Mouse (Mus musculus): ENCODE results near the gene Fam206a. TPM values are rescaled to one million over a fixed set of nuclear protein-coding genes. Genes with fewer than 3 reads are reported as not detected.

Gene Fam206a
- polyA plus RNA-seq, 1 experiment from 2014 or later: 14.0 TPM

GRCm38 (mm10) chr4:56809050-56809449, 6.9 kb downstream of the Fam206a start:
- Histone ChIP-seq H3K27ac (ENCODE audit: low read length) (no peak overlapping the region), H3K36me3 (ENCODE audit: control insufficient read depth, insufficient read depth, low read length) (peaks cover 17% of the 10 kb centered on the region), H3K4me1 (ENCODE audit: control insufficient read depth, insufficient read depth, low read length) (peaks cover 5% of the 10 kb centered on the region), H3K9ac (ENCODE audit: low read depth, low read length) (no peak overlapping the region), H3K27me3 (ENCODE audit: control insufficient read depth, insufficient read depth, low read depth, low read length) (no peaks in the 10 kb centered on the region), H3K4me2 (ENCODE audit: low read length) (no peak overlapping the region), H3K4me3 (ENCODE audit: low read depth, low read length) (no peak overlapping the region), H3K9me3 (replicated peaks; ENCODE audit: control insufficient read depth, low read length, poor library complexity, severe bottlenecking) (no peaks in the 10 kb centered on the region)
- ATAC-seq: no peak
- 76% methylated on average over 4 of the region's 4 CpGs for whole genome bisulfite sequencing

- H3K4me2 ChIP-seq (ENCODE audit: low read length): no peak overlapping the region
- H3K9me3 ChIP-seq (replicated peaks; ENCODE audit: control insufficient read depth, low read length, poor library complexity, severe bottlenecking): no peaks in the 10 kb centered on the region
- ATAC-seq: no peak
- no peak overlapping the region for H3K9ac ChIP-seq (ENCODE audit: low read depth, low read length)
- 61% methylated on average over 3 of the region's 3 CpGs for WGBS
- no peaks in the 10 kb centered on the region for H3K4me1 ChIP-seq (ENCODE audit: control insufficient read depth, insufficient read depth, low read length)
- H3K27me3 ChIP-seq (ENCODE audit: control insufficient read depth, insufficient read depth, low read depth, low read length): no peaks in the 10 kb centered on the region
- no peak overlapping the region for H3K4me3 ChIP-seq (ENCODE audit: low read depth, low read length)
- peaks cover 16% of the 10 kb centered on the region for H3K36me3 ChIP-seq (ENCODE audit: control insufficient read depth, insufficient read depth, low read length)
- H3K27ac ChIP-seq (ENCODE audit: low read length): no peak overlapping the region
These were observed 9.5 kb downstream of the Fam206a start for GRCm38 (mm10) chr4:56811642-56812041.

GRCm38 (mm10) chr4:56812096-56812495, 10.0 kb downstream of the Fam206a start:
- Histone ChIP-seq H3K9ac (ENCODE audit: low read depth, low read length) (no peak overlapping the region), H3K27ac (ENCODE audit: low read length) (no peak overlapping the region), H3K36me3 (ENCODE audit: control insufficient read depth, insufficient read depth, low read length) (peaks cover 14% of the 10 kb centered on the region), H3K4me2 (ENCODE audit: low read length) (no peak overlapping the region), H3K27me3 (ENCODE audit: control insufficient read depth, insufficient read depth, low read depth, low read length) (no peaks in the 10 kb centered on the region), H3K4me1 (ENCODE audit: control insufficient read depth, insufficient read depth, low read length) (no peaks in the 10 kb centered on the region), H3K4me3 (ENCODE audit: low read depth, low read length) (no peak overlapping the region), H3K9me3 (replicated peaks; ENCODE audit: control insufficient read depth, low read length, poor library complexity, severe bottlenecking) (no peaks in the 10 kb centered on the region)
- WGBS: 81% methylated on average over 4 of the region's 4 CpGs
- ATAC-seq: no peak

- Histone ChIP-seq H3K4me3 (ENCODE audit: low read depth, low read length) (no peak overlapping the region), H3K4me2 (ENCODE audit: low read length) (no peak overlapping the region)
- WGBS: 94% methylated on average over 8 of the region's 8 CpGs
These were observed 13.0 kb downstream of the Fam206a start for GRCm38 (mm10) chr4:56815131-56815530.

GRCm38 (mm10) chr4:56820017-56820550, 17.9 kb downstream of the Fam206a start:
- ATAC-seq: no peak
- Histone ChIP-seq H3K9ac (ENCODE audit: low read depth, low read length) (no peak overlapping the region), H3K4me3 (ENCODE audit: low read depth, low read length) (no peak overlapping the region), H3K4me1 (ENCODE audit: control insufficient read depth, insufficient read depth, low read length) (no peaks in the 10 kb centered on the region), H3K4me2 (ENCODE audit: low read length) (no peak overlapping the region), H3K27ac (ENCODE audit: low read length) (no peak overlapping the region), H3K9me3 (replicated peaks; ENCODE audit: control insufficient read depth, low read length, poor library complexity, severe bottlenecking) (no peaks in the 10 kb centered on the region), H3K27me3 (ENCODE audit: control insufficient read depth, insufficient read depth, low read depth, low read length) (no peaks in the 10 kb centered on the region), H3K36me3 (ENCODE audit: control insufficient read depth, insufficient read depth, low read length) (0 out of 2 replicates have a peak, but pooled peaks cover 3% of the 10 kb centered on the region)

More at GRCm38 (mm10) chr4:56815131-56815530, 13.0 kb downstream of the Fam206a start:
- no peaks in the 10 kb centered on the region for H3K27me3 ChIP-seq (ENCODE audit: control insufficient read depth, insufficient read depth, low read depth, low read length)
- H3K9me3 ChIP-seq (replicated peaks; ENCODE audit: control insufficient read depth, low read length, poor library complexity, severe bottlenecking): no peaks in the 10 kb centered on the region
- H3K9ac ChIP-seq (ENCODE audit: low read depth, low read length): no peak overlapping the region
- H3K36me3 ChIP-seq (ENCODE audit: control insufficient read depth, insufficient read depth, low read length): peaks cover 10% of the 10 kb centered on the region
- ATAC-seq: no peak
- no peaks in the 10 kb centered on the region for H3K4me1 ChIP-seq (ENCODE audit: control insufficient read depth, insufficient read depth, low read length)
- H3K27ac ChIP-seq (ENCODE audit: low read length): no peak overlapping the region

GRCm38 (mm10) chr4:56824231-56824630, 22.1 kb downstream of the Fam206a start:
- no peak overlapping the region for H3K4me3 ChIP-seq (ENCODE audit: low read depth, low read length)
- no peaks in the 10 kb centered on the region for H3K9me3 ChIP-seq (replicated peaks; ENCODE audit: control insufficient read depth, low read length, poor library complexity, severe bottlenecking)
- H3K36me3 ChIP-seq (ENCODE audit: control insufficient read depth, insufficient read depth, low read length): peaks cover 11% of the 10 kb centered on the region
- no peaks in the 10 kb centered on the region for H3K4me1 ChIP-seq (ENCODE audit: control insufficient read depth, insufficient read depth, low read length)
- 94% methylated on average over 9 of the region's 9 CpGs for WGBS
- H3K9ac ChIP-seq (ENCODE audit: low read depth, low read length): no peak overlapping the region
- no peak for ATAC-seq
- no peaks in the 10 kb centered on the region for H3K27me3 ChIP-seq (ENCODE audit: control insufficient read depth, insufficient read depth, low read depth, low read length)
- no peak overlapping the region for H3K4me2 ChIP-seq (ENCODE audit: low read length)
- no peak overlapping the region for H3K27ac ChIP-seq (ENCODE audit: low read length)

- WGBS: 76% methylated on average over 3 of the region's 3 CpGs
- no peak overlapping the region for H3K4me2 ChIP-seq (ENCODE audit: low read length)
- peaks cover 23% of the 10 kb centered on the region for H3K36me3 ChIP-seq (ENCODE audit: control insufficient read depth, insufficient read depth, low read length)
- H3K4me1 ChIP-seq (ENCODE audit: control insufficient read depth, insufficient read depth, low read length): no peaks in the 10 kb centered on the region; the same call in 1 of the 2 replicates
- no peaks in the 10 kb centered on the region for H3K27me3 ChIP-seq (ENCODE audit: control insufficient read depth, insufficient read depth, low read depth, low read length)
- H3K27ac ChIP-seq (ENCODE audit: low read length): no peak overlapping the region
- no peak overlapping the region for H3K4me3 ChIP-seq (ENCODE audit: low read depth, low read length)
- no peak overlapping the region for H3K9ac ChIP-seq (ENCODE audit: low read depth, low read length)
- no peak for ATAC-seq
- no peaks in the 10 kb centered on the region for H3K9me3 ChIP-seq (replicated peaks; ENCODE audit: control insufficient read depth, low read length, poor library complexity, severe bottlenecking)
These were observed 26.8 kb downstream of the Fam206a start for GRCm38 (mm10) chr4:56828932-56829331.

GRCm38 (mm10) chr4:56829511-56829921, 27.4 kb downstream of the Fam206a start:
- ATAC-seq: no peak
- Histone ChIP-seq H3K4me1 (ENCODE audit: control insufficient read depth, insufficient read depth, low read length) (no peaks in the 10 kb centered on the region; the same call in 1 of the 2 replicates), H3K36me3 (ENCODE audit: control insufficient read depth, insufficient read depth, low read length) (peaks cover 23% of the 10 kb centered on the region), H3K9me3 (replicated peaks; ENCODE audit: control insufficient read depth, low read length, poor library complexity, severe bottlenecking) (no peaks in the 10 kb centered on the region), H3K4me2 (ENCODE audit: low read length) (no peak overlapping the region), H3K9ac (ENCODE audit: low read depth, low read length) (no peak overlapping the region), H3K27ac (ENCODE audit: low read length) (no peak overlapping the region), H3K27me3 (ENCODE audit: control insufficient read depth, insufficient read depth, low read depth, low read length) (no peaks in the 10 kb centered on the region), H3K4me3 (ENCODE audit: low read depth, low read length) (no peak overlapping the region)
- 55% methylated on average over 7 of the region's 7 CpGs for WGBS

GRCm38 (mm10) chr4:56831013-56831609, 29.0 kb downstream of the Fam206a start:
- no peak overlapping the region for H3K4me2 ChIP-seq (ENCODE audit: low read length)
- peaks cover 25% of the 10 kb centered on the region for H3K36me3 ChIP-seq (ENCODE audit: control insufficient read depth, insufficient read depth, low read length)
- H3K4me1 ChIP-seq (ENCODE audit: control insufficient read depth, insufficient read depth, low read length): no peaks in the 10 kb centered on the region; the same call in 1 of the 2 replicates
- no peak overlapping the region for H3K4me3 ChIP-seq (ENCODE audit: low read depth, low read length)
- WGBS: 57% methylated on average over 13 of the region's 13 CpGs
- ATAC-seq: no peak
- H3K27me3 ChIP-seq (ENCODE audit: control insufficient read depth, insufficient read depth, low read depth, low read length): no peaks in the 10 kb centered on the region
- H3K27ac ChIP-seq (ENCODE audit: low read length): no peak overlapping the region
- H3K9ac ChIP-seq (ENCODE audit: low read depth, low read length): no peak overlapping the region
- H3K9me3 ChIP-seq (replicated peaks; ENCODE audit: control insufficient read depth, low read length, poor library complexity, severe bottlenecking): no peaks in the 10 kb centered on the region

Data from midbrain, embryonic 16.5 days (tissue).